Mouse (Mus musculus) adrenal gland, postnatal 14 days (tissue): ENCODE data around the gene B4galt2. TPM values are rescaled to one million over a fixed set of nuclear protein-coding genes. Genes with fewer than 3 reads are reported as not detected.

ENCODE experiments used
- DNase-seq: peaks from one replicate; pipeline ENCODE4 v3.0.0; 2021; ENCODE audit warnings: mixed read lengths
- total RNA-seq: library from RNA; stranded (reverse); gene quantifications from 2 replicates; pipeline ENCODE4 v1.2.3, GENCODE M21; 2021

B4galt2 gene
- total RNA-seq, 1 experiment from 2014 or later = 12.6 TPM

DNA sequence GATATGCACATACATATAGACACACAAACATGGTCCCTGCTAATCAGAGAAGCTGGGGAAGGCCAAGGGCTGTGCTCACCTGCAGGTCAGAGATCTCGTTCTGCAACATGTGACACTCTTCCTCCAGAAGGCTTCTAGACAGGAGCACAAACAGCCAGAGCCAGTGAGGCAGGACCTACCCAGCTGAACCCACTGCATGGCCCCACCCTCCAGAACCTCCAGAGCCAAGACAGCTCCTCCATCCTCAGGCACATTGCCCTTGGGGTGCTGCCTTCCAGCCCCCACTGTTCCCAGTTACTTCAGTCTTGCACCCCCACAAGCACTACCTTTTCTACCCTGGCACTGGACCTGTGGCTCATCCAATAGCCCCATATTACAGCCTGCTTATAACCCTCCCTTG lies 12.8 kb downstream of the B4galt2 start:
- DNase-seq = no peak

DNA sequence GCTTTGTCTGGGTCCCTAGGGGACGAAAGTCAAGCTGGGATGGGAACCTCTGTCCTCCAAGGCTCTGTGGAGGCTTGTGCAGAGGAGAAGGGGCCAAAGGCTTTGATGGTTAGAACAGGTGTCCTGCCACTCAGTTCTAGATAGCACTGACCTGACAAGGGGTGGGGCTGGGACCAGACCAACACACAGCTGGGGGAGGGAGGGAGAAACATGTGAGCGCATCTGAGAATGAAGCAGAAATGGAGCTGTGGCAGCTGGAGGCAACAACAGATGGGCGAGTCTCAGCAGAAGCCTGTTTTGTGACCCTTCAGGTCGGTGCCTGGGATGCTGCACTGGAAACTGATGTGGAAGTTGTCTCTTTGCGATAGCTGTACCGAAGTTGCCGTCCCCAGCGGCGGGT lies 14.0 kb downstream of the B4galt2 start:
- DNase-seq = no peak

DNA sequence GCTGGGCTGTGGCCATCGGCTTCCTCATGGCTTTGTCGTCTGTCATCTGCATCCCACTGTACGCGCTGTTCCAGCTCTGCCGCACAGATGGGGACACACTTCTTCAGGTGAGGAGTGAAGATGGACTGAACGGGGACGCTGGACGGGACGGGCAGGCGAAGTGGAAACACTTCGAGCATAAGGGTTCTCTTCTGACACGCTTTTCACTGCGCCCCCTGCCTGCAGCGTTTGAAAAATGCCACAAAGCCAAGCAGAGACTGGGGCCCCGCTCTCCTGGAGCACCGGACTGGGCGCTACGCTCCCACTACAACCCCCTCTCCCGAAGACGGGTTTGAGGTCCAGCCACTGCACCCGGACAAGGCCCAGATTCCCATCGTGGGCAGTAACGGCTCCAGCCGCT lies 15.5 kb downstream of the B4galt2 start:
- DNase-seq = peak; percentile 77

DNA sequence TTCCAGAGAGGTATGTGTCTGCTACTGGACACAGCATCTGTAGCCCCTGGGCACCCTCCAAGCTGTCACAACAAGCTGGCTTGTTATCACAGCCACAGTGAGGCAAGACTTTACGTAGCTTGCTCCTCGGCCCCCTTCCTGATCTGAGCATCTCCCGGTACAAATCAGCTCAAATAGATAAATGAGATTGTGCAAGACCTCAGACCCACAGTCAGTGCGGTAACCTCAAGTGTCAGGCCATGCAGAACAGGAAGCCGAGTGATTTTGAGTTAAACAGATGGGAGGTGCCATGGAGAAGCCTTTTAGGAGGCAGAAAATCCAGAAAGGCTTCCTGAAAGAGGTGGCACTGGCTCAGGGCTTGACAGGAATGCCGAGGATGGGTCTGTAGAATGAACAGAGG lies 16.3 kb downstream of the B4galt2 start:
- DNase-seq = no peak

DNA sequence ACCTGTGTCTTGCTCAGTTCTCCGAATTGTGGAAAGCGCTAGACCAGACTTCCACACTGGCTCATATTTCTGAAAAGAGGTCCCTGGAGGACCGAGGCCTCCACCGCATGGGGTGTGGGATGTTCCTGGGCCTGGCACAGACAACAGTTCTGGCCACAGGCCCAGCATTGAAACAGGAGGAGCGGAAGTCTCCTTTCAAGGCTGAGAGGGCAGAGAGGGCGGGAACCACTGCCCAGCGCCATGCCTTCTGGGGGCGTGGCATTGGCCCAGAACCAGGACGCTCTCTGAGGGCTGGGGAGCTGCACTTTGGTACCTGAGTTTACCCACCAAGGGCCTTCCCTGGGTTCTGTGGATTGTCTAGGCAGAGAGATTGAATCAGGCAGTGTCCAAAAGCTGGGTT lies 17.2 kb downstream of the B4galt2 start:
- peak; percentile 94 for DNase-seq

DNA sequence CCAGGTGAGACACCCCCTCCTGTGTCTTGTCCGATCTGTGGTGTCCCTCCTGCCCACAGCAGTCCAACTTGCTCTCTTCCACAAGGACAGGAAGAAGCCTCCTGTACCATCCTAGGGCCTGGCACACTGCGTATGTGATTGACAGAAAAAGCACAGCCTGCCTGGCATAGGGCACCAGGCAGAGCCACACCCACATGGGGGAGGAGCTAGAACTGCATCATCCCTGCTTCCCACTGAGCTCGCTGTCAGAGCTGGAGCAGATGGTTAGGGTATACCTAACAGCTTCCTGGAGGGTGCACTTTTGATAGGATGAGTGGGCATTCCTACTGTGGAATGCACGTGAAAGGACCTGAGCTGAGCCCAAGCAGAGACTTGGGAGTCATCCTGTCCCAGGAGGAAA lies 20.5 kb downstream of the B4galt2 start:
- DNase-seq = peak; percentile 68

DNA sequence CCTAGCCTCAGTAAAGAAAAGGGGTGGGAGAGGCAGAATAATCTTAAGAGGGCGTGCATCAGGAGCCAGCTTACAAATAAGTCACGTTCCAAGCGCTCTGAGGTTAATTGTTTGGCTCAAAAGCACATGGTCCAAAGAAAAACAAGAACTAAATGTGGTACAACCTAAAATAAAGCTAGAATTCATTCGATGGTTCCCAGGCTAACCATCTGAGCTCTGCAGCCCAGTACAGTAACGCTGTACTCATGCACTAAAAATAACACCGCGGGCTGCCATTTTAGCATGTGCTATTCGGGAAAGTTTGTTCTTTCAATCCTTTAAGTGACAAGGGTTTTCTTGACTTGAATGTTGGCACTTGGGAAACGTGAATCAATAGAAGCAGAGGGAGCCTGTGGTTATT lies 22.7 kb downstream of the B4galt2 start:
- DNase-seq = no peak

DNA sequence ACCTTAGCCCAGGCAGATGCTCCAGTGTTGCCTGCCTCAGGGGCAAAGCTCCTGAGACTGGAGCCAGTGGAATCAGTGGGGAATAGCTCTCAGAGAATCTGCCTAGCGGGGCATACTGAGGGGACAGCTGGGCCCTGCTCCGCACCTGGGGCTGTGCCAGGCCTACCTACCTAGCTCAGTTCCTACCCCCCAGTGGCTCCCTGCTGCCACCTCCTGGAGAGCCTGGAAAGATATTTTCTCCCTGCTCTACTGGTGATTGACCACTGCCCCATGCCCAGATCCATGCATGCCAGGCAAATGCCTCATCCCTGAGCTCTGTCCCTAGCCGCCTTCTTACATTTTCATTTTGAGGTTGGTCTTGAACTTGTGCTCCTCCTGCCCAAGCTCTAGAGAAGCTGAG lies 24.5 kb downstream of the B4galt2 start:
- peak; percentile 83 for DNase-seq

DNA sequence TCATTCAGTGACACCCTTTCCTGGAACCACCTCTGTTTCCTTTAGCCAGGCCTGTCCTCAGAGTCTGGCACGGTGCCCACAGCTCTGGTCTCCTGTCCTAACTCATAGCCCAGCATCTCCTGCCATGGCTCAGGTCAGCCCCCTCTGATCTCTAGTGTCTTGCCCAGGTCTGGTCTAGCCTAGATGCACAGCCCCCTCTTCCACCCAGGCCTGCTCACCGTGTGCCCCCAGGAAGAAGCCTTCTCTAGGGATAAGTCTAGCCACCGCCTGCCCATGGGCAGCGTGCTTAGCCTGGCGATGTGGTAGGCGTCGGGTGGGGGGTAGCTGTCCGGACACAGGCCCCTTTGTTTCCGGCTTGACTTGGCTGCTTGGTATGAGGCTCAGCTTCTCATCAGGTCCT lies 28.1 kb downstream of the B4galt2 start:
- DNase-seq = peak; percentile 54

DNA sequence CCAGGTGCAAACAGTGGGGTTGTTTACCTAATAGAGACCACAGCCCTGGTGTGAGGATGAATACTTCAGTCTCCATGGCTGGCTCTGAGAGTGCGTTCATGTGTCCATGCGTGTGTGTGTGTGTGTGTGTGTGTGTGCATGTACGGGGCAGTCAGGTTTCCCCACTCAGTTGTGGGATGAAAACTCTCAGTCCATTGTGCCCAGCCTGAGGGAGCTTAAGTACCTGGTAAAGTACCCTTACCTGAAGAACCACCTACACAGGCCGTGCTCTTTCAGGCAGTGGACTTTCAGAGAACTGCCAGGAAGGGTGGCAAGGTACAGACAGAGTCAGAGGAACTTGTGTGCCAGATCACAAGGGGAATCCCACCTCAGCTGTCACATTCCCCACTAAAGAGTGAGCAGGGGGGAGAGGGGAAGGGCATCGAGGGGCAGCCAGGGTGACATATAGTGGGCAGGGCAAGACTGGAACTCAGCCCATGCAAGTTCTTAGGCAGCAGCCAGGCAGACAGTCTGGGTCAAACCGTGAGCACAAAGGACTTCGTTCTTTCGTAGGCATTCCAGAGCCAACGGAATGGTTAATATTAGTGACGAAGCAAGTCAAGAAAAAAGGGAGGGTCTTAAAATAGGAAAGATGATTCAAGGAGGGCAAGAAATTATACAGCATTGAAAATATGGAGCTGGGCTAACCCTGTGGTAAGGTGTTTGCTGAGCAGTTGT lies 31.0 kb downstream of the B4galt2 start:
- no peak for DNase-seq

DNA sequence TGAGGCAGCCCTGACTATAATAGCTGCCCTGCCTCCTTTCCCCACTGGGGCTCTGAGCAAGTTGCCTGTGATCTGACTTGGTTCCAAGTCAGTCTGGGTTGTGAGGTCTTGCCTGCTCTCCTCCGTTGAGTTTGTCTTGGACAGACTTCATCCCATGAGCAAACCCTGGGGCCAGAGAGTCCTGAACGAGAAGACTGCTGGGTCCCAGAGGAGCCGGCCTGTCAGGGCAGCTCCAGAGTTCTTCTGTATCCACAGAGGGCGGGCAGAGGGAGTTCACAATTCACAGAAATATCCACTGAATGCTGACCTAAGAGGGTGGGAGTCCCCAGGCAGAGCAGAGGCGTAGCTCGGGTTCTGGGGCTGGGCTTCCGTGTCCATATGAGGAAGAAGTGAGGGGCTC lies 32.4 kb downstream of the B4galt2 start:
- peak; percentile 48 for DNase-seq

DNA sequence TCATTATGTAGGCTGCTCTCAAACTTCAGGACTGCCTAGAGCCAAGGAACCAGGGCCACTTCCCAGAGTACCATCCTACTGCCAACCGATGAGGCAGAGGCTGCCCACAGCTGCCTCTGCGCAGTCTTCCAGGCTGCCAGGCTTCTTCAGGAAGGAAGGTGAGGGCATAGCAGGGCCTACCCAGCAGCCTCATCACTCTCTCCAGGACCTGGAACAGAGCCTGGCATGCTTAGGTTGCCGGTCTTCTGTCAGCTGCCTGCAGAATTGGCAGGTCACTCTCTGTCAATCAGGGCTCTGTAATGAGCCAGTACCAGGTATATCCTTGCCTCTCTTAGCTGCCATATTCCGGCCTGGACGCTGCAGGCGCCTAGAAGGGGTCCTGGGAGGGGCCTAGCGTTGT lies 33.1 kb downstream of the B4galt2 start:
- DNase-seq = no peak

DNA sequence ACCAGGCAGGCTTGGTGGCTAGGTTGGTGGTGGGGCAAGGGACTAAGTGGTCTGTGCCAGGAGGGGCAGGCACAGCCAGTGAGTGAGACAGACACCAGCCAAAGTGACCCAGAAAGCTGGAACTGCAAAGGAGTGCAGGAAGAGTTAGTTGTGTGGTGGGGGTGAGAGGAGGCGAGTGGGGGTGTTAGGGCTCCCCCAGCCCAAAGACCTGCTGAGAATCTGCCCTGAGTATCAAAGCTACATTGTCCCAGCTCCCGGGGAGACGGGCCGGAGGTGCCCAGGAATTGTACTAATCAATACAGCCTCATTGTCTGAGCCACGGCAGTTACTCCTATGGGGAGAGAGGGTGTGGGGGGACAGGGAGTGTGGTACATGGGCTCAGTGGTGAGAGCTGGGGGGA lies 33.8 kb downstream of the B4galt2 start:
- DNase-seq = no peak

DNA sequence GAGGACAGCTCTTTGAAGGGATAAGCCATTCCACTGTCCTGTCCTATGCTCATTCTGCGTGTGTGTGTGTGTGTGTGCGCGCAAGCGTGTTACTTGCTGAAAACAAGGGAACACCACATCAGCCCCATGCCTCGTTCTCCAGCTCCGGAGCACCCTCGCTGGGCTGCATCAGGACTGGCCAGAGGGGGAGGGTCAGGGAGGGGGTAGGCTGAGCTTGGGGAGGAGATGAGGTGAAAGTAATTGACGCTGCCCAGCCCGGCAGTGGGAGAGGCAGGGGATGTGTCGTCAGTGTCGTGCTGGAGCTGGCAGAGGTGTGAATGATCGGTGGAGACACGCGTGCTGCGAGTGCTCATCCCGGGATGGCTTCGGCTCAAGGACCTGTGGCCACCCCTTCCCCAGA lies 34.2 kb downstream of the B4galt2 start:
- DNase-seq = no peak

DNA sequence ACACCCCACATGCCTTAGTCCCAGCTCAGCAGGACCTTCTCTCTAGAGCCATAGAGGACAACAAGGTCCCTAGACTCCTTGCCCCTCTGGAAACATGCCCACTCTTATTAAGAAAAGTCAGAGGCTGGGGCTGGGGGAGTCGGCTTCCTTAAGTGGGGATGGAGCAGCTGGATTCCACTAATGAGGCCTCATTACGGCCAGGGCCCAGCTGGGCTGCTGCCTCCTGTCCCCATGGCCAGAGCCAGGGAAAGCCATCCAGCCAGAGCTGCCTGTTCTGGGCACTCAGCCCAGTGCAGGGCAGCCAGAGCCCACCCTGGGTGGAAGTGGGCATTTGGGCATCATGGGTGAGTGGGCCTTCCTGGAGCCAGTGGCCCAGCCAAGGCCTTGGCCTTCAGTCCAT lies 36.3 kb downstream of the B4galt2 start:
- DNase-seq = no peak

DNA sequence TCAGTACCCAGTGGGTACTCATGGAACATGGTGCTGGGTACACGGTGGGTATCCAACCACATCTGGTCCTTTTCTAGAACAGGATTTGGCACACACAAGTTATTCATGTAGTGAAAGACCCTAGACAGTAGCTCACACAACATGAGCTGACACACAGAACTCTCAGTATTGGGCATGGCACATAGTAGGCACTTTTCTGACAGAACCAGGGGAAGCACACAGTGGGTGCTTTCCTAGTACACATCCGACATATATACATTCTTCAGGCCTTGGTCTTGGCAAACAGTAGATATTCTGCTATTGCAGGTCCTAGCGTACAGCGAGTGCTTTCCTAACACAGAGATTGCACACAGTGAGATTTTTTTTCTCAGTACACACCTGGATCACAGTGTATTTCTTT lies 37.0 kb downstream of the B4galt2 start:
- no peak for DNase-seq

DNA sequence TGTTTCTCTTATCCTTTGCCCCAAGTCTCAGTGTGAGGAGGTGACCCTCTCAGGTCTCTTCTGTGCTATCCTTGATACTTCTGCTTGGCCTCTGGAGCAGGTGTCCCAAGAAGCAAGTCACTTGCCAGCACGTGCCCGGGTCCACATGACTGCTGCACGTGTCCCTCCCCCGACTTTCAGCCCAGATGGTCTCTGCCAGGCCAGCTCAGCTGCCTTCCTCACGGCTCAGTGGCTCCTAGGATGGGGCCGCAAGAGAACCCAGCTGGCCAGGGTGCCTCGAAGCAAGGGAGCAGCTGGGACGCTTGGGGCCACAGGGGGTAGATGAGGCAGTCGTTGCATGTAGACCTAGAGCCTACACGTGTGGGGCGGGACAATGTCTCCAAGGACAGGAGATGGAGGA lies 38.0 kb downstream of the B4galt2 start:
- DNase-seq = no peak

DNA sequence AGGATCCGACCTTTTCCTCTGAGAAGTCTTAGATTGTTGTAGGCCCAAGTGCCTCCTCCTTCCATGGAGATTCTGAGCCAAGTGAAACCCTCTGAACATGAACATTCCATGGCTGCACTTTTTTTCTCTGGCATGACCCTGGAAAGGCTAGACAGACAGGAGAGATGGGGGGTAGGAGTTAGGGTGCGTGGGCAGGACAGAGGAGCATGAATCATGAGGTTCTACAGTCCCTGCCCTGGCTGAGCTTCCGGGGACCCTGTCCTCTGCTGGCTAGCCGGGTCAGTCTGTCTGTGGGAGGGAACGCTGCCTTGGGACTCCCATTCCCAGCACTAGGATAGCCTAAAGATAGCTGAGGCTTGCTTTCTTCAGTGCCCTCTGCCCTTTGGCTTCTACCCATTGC lies 38.8 kb downstream of the B4galt2 start:
- peak; percentile 42 for DNase-seq

DNA sequence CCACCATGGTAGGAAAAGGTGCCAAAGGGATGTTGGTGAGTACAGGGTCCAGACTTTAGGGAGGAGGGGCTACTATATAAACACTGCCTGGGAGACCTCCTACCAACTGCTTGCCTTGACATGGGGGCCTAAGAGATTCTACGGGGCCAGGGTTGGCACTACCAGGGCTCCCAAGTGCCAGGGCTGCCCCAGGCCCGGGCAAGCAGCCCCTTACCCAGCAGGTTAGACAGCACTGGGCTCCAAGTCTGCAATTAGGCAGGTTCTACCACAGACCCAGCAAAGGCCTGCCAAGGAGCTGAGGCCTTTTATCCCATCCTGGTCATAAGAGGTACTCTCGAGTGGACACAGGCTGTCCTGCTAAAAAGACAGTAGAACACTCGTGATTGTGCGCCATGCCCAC lies 40.2 kb downstream of the B4galt2 start:
- DNase-seq = no peak

DNA sequence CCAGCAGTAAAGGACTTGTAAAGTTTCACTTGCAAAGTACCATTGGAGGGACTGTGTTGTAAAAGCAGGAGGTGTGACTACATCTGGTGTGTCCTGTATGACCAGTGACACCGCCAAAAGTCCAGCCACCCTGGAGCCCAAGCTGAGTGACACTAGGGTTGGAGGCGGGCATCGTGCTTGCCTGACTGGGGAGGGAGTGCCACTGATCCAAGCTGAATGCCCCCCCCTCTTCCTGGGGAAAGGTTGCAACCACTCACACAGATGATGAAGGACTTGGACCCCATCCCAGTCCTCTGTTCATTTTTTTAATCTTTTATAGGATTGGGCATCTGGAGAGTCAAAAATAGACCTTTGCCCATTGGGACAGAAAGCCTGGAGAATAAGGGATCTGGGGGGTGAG lies 41.7 kb downstream of the B4galt2 start:
- DNase-seq = no peak

DNA sequence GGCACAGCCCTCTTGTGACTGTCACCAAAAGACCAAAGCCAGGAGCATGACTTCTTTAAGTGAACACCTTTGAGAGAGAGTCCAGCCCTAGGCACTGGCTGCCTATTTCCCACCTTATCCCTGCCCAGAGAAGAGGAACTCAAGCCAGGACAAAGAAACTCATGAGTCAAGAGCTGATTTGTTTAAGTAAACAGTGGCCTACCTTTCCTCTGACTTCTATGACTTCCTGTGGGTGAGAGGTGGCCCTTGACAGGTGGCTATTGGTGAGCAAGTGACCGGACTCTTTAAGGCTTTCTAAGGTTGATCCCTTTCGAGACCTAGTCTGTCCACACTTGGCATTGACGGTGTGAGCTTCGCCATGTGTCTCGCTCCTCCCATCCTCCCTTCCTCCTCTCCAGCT lies 42.5 kb downstream of the B4galt2 start:
- no peak for DNase-seq

DNA sequence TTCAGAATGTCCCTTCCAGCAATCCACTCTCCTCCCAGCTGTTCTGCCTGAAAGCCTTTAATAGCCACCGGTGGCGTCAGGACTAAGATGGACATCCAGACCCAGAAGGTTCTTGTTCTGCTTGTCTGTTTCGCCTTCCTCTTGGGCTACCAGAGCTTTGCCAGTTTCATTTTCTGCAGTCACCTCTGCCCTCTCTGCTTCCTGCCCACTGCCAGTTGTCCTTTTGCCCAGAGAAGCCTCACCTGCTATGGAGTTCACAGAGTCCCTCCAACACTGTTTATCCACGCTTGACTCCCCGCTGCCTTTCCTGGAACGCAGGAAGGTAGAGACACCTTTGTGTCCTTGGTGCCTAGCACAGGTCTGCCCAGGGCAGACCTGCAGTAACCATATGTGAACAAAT lies 43.9 kb downstream of the B4galt2 start:
- DNase-seq = no peak

DNA sequence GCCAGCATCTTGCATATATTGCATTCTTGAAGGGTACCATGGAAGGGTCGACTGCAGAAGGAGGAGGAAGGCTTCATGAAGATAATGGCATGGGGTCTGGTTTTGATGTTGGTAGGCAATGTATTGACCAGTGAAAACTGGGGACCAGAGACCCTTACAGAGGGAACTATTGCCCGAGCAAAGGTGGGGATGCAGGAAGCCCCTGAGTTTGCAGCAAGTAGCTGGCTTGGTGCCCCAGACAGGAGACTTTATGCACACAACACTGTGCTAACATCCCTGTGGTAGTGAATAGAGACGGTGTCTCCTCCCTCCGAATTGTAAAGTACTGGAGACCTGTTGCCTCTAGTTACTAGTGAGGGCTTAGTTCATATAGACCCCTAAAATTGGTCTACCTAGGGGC lies 46.0 kb downstream of the B4galt2 start:
- no peak for DNase-seq

DNA sequence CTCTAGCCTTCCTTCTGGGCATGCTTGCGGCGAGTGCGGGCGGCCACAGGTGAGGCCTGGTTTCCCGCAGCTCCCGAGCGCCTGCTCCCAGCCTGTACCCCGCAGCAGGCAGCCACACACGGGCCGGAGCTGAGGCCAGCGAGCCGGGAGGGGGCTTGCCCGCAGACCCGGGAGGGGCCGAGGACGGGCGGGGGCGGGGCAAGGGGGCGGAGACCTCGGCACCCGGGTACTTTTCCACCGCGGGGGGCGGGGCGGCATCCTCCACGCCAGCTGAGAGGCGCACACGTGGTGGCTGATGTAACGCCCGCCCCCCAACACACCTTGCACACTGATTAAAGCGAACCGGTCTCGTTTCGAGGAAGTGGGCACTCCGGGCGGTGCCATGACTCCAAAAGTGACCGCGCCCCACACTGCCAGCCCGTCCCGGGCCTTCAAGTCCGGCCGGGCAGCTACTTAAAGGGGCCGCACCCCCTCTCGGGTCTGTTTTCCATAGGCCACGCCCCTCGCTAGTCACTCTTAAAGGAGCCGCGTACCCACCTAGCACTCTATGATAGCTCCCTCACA lies 47.0 kb downstream of the B4galt2 start:
- DNase-seq = peak; percentile 94
